Mouse (Mus musculus) limb, embryonic 14.5 days (tissue): Measurements from ENCODE around the gene Ldhc. TPM values are rescaled to one million over a fixed set of nuclear protein-coding genes. Genes with fewer than 3 reads are reported as not detected.
A peak's percentile ranks its signal among the peaks of the same experiment; 100 is the strongest.

Source experiments
- ATAC-seq: fragments of 200-750 bp; cut with Nextera tagmentation; 2 replicates; pipeline ENCODE4 v1.8.0; 2017; ENCODE audit warnings: low read depth, moderate number of reproducible peaks, moderate TSS enrichment; ENCODE audit not compliant: low FRiP score
- DNase-seq: peaks from one replicate; pipeline ENCODE4 v3.0.0-alpha.2; 2015; ENCODE audit warnings: low spot score
- H3K27ac ChIP-seq: fragments of 300-500 bp; sonication (generic); replicated peaks from 2 replicates; pipeline ENCODE4 v1.5.1; 2014; ENCODE audit warnings: low read depth, mild to moderate bottlenecking, low read length, moderate library complexity, mixed read lengths
- H3K27me3 ChIP-seq: fragments of 300-500 bp; sonication (generic); 2 replicates; pipeline ENCODE4 v1.6.1; 2014; ENCODE audit warnings: low read length, mixed read lengths; ENCODE audit not compliant: control insufficient read depth, insufficient read depth
- H3K36me3 ChIP-seq: fragments of 300-500 bp; sonication (generic); 2 replicates; pipeline ENCODE4 v1.6.1; 2014; ENCODE audit warnings: mild to moderate bottlenecking, low read length, moderate library complexity, mixed read lengths; ENCODE audit not compliant: control insufficient read depth, insufficient read depth
- H3K4me1 ChIP-seq: fragments of 300-500 bp; sonication (generic); 2 replicates; pipeline ENCODE4 v1.6.1; 2014; ENCODE audit warnings: antibody characterized with exemption, low read length, mixed read lengths; ENCODE audit not compliant: control insufficient read depth, insufficient read depth
- H3K4me2 ChIP-seq: fragments of 300-500 bp; sonication (generic); replicated peaks from 2 replicates; pipeline ENCODE4 v1.6.1; 2014; ENCODE audit warnings: low read depth, mild to moderate bottlenecking, low read length, moderate library complexity; ENCODE audit not compliant: severe bottlenecking
- H3K4me3 ChIP-seq: fragments of 300-500 bp; sonication (generic); replicated peaks from 2 replicates; pipeline ENCODE4 v1.5.1; 2014; ENCODE audit warnings: low read length
- H3K9ac ChIP-seq: fragments of 300-500 bp; sonication (generic); 2 replicates; pipeline ENCODE4 v1.6.1; 2014; ENCODE audit warnings: mild to moderate bottlenecking, low read depth, low read length, moderate library complexity; ENCODE audit not compliant: severe bottlenecking
- H3K9me3 ChIP-seq: fragments of 300-500 bp; sonication (generic); 2 replicates; pipeline ENCODE4 v1.6.1; 2016; ENCODE audit warnings: low read length; ENCODE audit not compliant: control insufficient read depth
- POLR2A ChIP-seq: fragments of 200-500 bp; IDR thresholded peaks from 2 replicates; pipeline ENCODE4 v1.8.0; 2012; ENCODE audit warnings: inconsistent platforms, mild to moderate bottlenecking, moderate library complexity, borderline replicate concordance; ENCODE audit not compliant: insufficient read depth, insufficient read length; ENCODE audit errors: extremely low read depth
- WGBS: fragments of 180-500 bp; shearing (Covaris S2); extraction: QIAGEN DNeasy Blood & Tissue Kit; methylation state at CpG from one replicate; pipeline ENCODE4 v1.1.7; 2014; 5-methylcytosine and 5-hydroxymethylcytosine counted together
- polyA plus RNA-seq, 2 experiments: library from polyadenylated mRNA; depleted of rRNA in 1 of 2; stranded (reverse) in 1 of 2; unstranded in 1 of 2; fragments of >200 nt; fragmentation: Nextera tagmentation in 1 of 2; extraction: Ambion mirVana in 1 of 2; gene quantifications; 2 replicates each; pipeline versions ENCODE4 v1.2.1 to v1.2.3; 2012 to 2014

Gene Ldhc
- polyA plus RNA-seq, 2 experiments, result not detected

DNA sequence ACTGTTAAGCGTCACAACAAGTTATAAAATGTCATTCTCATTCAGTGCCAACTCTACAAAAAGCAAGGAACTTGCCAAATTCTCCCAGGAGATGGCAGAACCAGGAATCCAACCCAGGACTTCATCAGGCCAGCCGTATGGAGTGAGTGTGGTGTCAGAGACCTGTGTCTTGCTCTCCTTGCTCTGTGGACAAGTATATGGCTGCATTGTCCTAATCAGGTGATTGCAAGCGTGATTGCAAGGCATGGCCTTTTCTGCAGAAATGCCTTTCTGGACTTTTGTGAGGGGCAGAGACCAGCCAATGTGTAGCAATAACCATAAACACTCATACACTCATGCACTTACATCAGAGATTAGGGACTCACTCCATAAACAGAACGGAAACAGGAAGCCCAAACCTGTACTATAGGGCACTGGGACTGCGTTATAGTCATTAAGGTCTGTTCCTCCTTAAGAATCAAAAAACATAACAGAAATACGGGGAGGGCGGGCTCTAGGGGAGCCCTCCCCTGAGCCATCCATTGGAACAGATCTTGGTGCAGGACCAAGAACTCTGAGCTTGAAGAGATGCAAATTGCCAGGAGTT lies 27.2 kb upstream of the Ldhc start:
- no peak for ATAC-seq
- Histone ChIP-seq H3K9ac (no peak overlapping the region), H3K36me3 (no peaks in the 10 kb centered on the region), H3K27ac (no peak overlapping the region), H3K4me3 (no peak overlapping the region), H3K27me3 (no peaks in the 10 kb centered on the region), H3K4me1 (peaks cover 10% of the 10 kb centered on the region), H3K4me2 (no peak overlapping the region), H3K9me3 (no peaks in the 10 kb centered on the region)
- TF ChIP-seq POLR2A, result no peak
- no peak for DNase-seq
- WGBS, result 81% methylated on average over 7 of the region's 7 CpGs

- H3K9ac ChIP-seq, result no peak overlapping the region
- no peak overlapping the region for H3K4me3 ChIP-seq
- H3K4me1 ChIP-seq, result peaks cover 23% of the 10 kb centered on the region
- H3K9me3 ChIP-seq, result no peaks in the 10 kb centered on the region
- ATAC-seq (no peak), DNase-seq (no peak)
- no peak overlapping the region for H3K27ac ChIP-seq
- no peaks in the 10 kb centered on the region for H3K27me3 ChIP-seq
- 42% methylated on average over 10 of the region's 14 CpGs for WGBS
- H3K4me2 ChIP-seq, result no peak overlapping the region
- H3K36me3 ChIP-seq, result no peaks in the 10 kb centered on the region
- no peak for TF ChIP-seq POLR2A
Measured at GRCm38 (mm10) chr7:46834994-46835610, 25.9 kb upstream of the Ldhc start.

DNA sequence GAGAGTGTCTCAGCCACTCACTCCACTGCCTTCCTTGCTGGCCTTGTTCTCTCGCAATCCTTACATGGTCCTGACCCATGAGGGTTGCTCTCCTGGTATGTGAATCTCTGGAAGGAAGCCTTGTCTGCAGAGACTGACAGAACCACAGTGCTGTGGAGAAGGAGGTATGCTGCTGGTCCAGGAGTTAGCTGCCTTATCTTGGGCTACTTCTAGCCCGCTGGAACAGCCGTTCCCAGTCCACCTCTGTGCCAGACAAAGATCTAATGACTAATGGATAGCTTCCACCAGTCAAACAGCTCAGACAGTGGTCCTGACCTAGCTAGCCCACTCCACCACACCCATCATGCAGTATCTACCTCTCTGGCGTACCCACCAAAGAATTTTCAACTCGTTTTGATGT lies 24.6 kb upstream of the Ldhc start:
- no peaks in the 10 kb centered on the region for H3K27me3 ChIP-seq
- H3K9ac ChIP-seq, result no peak overlapping the region
- no peak overlapping the region for H3K27ac ChIP-seq
- no peak overlapping the region for H3K4me3 ChIP-seq
- H3K4me1 ChIP-seq, result peaks cover 23% of the 10 kb centered on the region
- DNase-seq (no peak), ATAC-seq (no peak)
- 78% methylated on average over 5 of the region's 5 CpGs for WGBS
- H3K9me3 ChIP-seq, result no peaks in the 10 kb centered on the region
- H3K36me3 ChIP-seq, result no peaks in the 10 kb centered on the region
- no peak for TF ChIP-seq POLR2A
- H3K4me2 ChIP-seq, result no peak overlapping the region

- WGBS, result 43% methylated on average over 5 of the region's 5 CpGs
- H3K36me3 ChIP-seq, result no peaks in the 10 kb centered on the region
- no peak overlapping the region for H3K4me3 ChIP-seq
- H3K27ac ChIP-seq, result no peak overlapping the region
- no peak overlapping the region for H3K4me2 ChIP-seq
- H3K27me3 ChIP-seq, result no peaks in the 10 kb centered on the region
- H3K9me3 ChIP-seq, result no peaks in the 10 kb centered on the region
- H3K9ac ChIP-seq, result no peak overlapping the region
- no peak for TF ChIP-seq POLR2A
- no peak for DNase-seq
- ATAC-seq, result no peak
- peaks cover 23% of the 10 kb centered on the region for H3K4me1 ChIP-seq
Measured at GRCm38 (mm10) chr7:46837073-46837472, 23.9 kb upstream of the Ldhc start.

- no peaks in the 10 kb centered on the region for H3K36me3 ChIP-seq
- H3K27me3 ChIP-seq, result no peaks in the 10 kb centered on the region
- H3K4me3 ChIP-seq, result no peak overlapping the region
- no peak for TF ChIP-seq POLR2A
- peak; percentile 28; the same call in 1 of the 2 replicates for ATAC-seq
- peak overlapping the region; percentile 31 for H3K4me2 ChIP-seq
- peak overlapping the region; percentile 62 for H3K27ac ChIP-seq
- H3K9ac ChIP-seq, result peak overlapping the region; percentile 29; the same call in 1 of the 2 replicates
- DNase-seq, result peak; percentile 49
- no peaks in the 10 kb centered on the region for H3K9me3 ChIP-seq
- WGBS, result 2% methylated on average over 9 of the region's 9 CpGs
- peaks cover 23% of the 10 kb centered on the region for H3K4me1 ChIP-seq
Measured at GRCm38 (mm10) chr7:46838104-46838671, 22.8 kb upstream of the Ldhc start.
